Mouse (Mus musculus) spleen, postnatal 10 days (tissue): ENCODE measurements around the gene Itgb2l.

Source experiments
- DNase-seq, 2 experiments: peaks; one replicate each; pipeline ENCODE4 v3.0.0; 2021 to 2022; ENCODE audit warnings: low spot score in 2 of 2

Gene Itgb2l

DNA sequence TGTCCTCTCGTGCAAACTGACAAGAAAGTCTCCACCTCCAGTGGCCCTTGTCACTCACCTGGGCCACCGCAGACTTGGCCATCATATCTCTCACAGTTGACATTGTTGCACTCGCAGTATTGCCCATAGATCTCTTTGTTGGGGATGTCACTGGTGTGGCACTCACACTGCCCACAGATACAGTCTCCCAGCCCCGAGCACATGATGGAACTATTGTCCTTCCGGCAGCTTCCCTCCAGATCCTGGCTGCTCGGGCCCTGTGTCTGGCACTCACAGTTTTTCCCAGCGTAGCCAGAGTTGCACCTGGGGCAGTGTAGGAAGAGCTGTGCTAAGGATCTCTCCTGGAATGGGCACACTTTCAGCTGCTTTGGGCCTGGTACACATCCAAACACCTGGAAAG is 16.7 kb downstream of the Itgb2l start:
- peak in 1 of 2 experiments; percentile 7 for DNase-seq

DNA sequence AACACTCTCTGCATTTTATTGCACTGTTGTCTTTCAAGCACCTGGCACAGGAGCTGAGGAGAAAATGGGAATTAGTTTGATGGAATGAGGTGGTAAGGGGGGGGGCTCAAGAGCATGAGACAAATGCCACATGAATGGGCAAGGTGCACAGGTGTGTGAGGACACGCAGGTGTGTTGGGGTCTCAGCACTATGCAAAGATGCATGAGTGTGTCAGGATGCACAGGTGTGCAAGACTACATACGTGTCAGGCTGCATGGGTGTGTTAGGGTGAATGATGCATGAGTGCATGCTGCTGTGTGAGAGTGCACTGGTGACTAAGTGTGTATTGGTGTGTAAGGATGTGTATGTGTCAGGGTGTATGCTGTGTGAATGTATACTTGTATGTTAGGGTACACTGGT is 18.4 kb downstream of the Itgb2l start:
- peak in 1 of 2 experiments; percentile 4 for DNase-seq

DNA sequence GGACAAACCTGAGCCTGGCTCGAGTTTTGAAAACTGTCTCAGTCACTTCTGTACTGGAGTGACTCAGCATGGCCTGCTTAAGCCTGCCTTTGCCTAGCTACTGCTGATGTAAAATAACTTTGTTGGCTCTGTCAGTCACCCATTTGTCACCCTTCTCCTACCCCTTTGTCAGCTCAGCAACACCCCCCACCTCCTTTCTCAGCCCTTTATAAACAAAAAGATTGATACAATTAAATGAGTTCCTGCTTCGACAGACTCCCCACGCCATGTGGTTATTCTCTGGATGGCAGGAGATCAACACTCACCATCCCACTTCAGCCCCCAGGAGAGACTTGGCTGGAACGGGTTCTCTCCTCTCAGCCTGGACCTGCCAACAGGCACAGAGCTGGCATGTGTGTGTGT is 35.4 kb downstream of the Itgb2l start:
- no peak for DNase-seq

DNA sequence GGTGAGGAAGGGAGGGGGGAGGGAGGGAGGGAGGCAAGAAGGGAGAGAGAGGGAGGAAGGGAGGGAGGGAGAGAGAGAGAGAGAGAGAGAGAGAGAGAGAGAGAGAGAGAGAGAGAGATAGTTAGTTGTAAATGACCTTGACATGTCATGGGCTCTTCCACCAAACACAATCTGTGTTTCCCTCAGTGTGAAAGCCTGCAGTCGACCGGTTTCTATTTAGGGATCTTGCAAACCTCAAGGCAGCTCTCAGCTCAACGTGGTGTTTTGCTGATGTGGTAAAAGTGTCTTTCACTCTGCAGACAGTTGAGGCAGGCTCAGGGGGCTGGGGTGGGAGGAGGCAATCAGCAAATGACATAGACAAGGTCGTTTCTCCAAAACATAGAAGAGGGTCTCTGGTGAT is 37.1 kb downstream of the Itgb2l start:
- no peak for DNase-seq

DNA sequence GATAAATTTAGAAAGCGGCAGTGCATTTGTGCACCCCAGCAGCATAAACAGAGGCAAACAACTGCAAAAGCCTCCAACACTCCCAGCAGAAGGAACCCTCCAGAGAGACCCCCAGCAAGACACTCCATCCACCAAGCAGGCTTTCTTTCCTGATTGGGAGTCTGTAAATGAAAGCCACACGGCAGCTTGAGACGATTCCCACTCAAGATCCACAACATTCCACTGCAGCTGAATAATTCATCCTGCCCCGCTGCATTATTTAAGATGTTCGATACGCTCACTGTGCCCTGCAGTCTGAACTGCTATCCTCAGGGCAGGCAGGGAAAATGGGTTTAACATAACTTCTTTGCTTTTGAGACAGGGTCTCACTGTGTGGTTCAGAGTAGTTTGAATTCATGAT is 41.1 kb downstream of the Itgb2l start:
- no peak for DNase-seq

DNA sequence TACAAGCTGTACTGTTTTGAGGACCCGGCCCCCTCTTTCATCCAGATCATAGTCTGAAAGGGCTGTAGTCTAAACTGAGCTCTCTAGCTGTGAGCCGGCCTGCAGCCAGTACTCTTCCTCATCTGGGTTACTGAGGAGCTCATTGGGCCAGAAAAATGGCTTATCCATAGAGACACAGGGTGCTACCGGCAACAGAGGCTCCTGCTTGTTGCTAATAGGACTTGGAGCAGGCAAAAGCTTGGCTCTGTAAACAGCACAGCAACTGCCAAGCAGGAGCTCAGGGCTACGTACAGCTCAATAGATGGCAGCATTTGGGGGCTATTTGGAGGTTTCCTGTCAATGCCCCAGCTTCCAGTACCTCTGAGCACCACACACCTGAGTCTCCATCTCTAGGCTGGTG is 43.4 kb downstream of the Itgb2l start:
- DNase-seq: no peak

DNA sequence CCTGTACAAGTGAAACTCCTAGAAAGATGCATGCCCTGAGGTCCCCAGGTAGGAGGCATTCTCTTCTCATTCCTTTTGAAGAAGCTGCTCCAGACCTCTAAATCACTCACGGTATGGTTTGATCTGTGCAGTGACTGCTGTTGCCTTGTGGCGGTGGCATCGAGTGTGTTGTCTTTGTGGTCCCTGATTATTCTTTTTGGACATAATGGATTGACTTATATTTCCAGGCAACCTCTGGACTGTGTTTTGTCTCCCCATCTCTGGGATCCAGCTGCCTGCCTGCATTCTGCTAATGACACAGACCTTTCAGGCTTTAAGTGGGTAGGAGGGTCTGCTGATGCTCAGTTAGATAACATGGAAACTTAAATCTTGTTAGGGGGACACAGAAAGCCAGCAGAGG is 44.6 kb downstream of the Itgb2l start:
- no peak for DNase-seq

DNA sequence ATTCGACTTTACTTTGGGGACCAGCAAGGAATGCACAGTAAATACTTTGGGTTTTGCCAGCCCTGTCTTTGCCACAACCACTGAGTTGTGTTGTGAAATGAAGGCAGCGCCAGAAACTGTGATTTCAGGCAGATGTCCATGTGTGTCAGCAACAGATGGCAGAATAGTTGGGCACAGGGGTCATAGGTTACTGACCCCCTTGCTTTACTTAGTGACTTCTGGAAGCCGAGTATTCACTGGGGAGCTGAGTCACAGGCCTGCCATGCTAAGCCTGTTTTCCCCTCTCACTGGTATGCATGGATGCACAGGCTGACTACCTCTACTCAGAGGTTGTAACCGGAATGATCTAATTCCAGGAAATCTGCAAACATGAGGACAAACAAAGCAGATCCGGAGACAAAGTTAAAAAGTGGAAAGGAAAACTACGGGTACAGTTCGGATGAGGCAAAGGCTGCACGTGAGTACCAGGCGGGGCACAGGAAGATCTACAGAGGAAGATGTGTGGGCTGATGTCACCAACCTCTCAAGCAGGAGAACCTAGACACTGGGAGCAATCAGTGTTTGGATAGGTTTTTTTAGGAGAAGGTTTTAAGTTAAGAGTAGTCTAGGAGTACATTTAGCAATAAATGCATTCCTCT is 47.3 kb downstream of the Itgb2l start:
- DNase-seq: no peak

DNA sequence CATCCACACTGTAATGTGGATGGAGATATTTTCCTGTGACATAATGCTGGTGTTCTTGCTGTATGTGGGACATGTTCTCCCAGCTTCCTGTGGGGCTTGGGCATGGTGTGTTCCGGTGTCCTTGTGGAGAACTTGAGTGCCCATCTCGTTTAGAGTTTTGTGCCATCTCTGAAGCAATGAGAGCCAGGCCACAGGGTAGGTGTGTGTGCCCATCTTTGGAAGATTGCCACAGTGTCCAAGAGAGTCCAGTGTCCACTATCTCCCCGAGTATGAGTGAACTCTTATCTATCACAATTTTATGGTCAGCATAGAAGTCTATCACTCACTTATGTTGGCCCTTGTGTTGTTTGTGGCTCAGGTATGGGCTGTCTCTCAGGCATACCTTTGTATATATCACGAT is 47.9 kb downstream of the Itgb2l start:
- DNase-seq: no peak

DNA sequence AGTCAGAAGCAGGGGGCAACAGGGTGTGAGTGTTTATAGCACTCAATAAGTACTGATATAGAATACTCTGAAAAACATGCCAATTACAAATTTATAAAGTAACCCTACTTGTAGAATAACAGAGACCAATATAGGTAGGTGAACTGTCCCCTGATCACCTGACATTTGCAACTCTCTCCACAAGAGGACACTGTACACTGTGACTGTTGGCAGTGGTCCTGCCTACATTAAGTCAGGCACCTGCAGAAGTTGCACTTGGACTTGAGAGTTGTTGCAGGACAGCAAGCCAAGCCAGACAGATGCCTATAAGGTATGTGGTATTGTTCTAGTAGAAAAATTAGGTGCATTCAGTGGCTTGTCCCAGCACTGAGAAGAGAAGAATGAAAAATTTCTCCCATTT is 52.3 kb downstream of the Itgb2l start:
- no peak for DNase-seq

DNA sequence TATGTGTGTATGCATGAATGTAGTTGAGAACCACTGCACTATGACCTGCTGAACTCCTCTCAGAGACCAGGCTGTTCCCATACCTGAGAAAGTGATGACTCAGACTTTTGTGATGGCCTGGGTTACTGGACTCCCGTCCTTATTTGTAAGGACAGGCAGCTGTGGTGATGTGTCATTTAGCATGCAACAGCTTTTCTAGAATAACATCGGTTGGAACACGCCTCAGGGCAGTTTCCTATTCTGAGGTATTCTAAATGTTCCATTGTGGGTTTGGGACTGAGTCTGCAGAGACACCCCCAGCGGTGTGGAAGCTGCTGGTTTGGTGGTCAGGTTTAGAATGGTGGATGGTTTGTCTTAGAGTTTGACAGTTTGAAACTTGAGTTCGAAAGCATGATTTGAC is 54.9 kb downstream of the Itgb2l start:
- no peak for DNase-seq

DNA sequence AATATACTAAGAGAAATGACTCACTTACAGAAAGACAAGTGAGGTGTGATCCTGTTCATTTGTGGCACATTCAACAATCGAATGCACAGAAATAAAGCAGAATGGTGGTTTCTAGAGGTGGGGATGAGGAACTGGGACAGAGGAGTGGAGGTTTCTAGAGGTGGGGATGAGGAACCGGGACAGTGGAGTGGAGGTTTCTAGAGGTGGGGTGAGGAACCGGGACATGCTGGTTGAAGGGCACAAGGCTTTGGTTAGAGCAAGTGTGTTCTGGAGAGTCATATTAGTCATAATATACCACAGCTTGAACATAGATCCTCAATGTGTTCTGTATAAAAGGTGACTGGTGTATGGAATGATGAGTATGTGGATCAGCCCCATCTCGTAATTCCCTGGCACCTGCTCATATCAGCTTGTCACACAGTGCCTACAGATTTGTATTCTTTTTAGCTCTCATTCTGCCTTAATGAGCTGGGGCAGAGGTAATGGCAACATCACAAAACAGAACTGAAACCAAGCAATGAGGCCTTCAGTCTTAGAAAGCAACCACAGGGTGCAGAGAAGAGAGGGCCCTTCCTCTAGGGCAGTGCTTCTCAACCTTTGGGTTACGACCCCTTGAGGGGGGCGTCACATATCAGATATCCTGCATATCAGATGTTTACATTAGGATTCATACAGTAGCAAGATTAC is 55.6 kb downstream of the Itgb2l start:
- DNase-seq: no peak

DNA sequence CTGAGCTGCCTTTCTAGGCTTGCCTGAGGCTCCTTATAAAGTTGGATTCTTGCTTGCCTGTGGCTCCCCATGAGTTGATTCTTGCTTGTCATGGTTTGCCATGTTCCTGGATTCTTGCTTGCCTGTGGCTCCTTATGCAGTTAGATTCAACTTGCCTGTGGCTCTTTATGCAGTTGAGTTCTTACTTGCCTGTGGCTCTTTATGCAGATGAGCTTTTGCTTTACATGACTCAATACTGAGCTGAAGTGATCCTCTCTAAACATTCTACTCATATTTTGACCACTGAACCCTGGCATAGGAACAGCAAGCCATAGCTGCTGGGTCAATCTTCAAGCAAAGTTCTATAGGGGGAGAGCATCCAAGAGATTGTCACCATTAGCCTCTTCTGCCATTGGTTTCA is 58.7 kb downstream of the Itgb2l start:
- no peak for DNase-seq

DNA sequence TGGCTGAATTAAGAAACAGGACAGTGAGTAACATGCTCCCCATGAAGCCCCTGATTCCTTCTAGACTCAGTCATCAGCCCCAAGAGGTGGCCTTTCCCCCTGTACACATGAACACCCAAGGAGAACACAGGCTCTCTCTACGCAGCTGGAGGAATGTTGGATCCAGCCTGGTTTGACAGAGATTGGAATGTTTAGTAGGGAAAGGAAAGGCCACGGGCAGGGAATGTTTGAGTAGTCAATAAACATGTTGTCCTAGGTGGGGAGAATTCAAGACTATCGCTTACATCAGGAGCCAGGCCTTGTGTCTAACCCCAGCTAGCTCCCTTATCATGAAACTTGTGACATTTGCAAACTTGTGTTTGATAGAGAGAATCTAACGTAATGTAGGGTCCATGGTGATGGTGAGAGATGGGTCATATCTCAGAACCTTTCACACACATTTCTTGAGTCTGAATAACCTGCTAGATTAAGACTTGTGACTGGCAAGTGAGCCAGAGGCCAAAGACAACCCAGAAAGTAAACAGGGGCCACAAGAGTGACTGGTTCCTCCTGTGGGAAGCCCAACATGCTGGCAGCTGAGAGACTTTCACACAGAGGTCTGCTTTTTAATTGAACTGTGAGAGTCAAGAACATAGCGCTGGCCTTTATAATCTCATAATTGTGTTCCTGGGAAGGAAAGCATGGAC is 60.8 kb downstream of the Itgb2l start:
- no peak for DNase-seq

DNA sequence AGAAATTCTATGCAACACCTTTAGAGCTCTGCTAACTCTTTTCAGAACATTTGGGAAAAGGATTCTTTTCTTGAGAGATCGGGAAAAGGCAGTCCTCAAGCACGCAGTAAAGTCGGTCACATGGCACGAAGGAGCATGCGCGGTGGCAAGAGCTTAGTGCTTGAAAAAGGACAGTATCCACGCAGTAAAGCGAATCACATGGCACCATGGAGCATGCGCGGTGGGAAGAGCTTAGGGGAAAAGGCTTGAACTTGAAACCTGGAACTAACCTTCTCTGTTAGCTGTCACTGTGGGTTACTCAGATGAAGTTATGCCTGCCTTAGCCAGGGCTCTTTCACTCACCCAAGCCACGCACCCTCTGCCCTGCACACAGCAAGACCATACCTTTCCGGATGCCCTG is 62.0 kb downstream of the Itgb2l start:
- no peak for DNase-seq

DNA sequence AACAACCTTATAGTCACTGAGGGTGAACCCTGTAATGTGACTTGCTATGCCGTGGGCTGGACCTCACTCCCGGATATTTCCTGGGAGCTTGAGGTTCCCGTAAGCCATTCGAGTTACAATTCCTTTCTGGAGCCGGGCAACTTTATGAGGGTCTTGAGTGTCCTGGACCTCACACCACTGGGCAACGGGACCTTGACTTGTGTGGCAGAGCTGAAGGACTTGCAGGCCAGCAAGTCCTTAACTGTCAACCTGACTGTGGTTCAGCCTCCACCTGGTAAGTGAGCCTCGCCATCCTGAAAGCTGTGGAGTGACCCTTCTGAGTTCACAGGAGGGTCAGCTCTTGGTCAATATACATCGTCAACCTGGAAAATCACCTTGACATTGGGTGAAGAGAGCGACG is 65.3 kb downstream of the Itgb2l start:
- no peak for DNase-seq

DNA sequence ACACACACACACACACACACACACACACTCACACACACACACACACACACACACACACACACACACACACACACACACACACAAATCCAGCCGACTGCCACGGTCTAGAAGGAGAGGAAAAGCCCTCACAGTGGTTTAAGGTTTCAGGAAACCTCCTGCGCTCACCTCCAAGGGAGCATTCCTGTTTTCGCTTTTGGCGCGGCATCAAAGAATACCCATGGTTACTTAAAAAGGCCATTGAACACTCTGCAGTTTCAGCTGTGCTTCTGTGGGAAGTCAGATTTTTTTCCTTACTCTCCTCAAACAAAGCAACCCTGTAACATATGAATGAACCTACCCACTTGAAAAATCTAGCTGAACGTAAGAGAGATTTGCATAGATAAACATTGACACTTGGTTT is 67.1 kb downstream of the Itgb2l start:
- no peak for DNase-seq

DNA sequence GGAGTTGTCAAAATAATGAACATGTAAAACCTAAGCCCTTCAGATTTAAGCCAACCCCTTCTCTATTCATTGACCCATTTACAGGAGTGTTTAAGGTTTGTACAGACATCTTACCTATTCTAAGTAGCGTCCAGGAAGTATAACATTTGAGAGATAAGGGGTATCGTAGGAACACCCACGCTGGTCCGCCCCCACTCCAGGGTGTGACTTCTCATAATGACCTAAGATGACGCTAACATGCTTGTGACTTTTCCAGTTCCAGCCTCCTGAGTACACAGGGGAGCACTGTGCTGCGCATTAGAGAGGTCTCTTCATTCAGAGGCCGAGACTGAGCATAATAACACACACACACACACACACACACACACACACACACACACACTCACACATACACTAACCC is 67.9 kb downstream of the Itgb2l start:
- DNase-seq: no peak

DNA sequence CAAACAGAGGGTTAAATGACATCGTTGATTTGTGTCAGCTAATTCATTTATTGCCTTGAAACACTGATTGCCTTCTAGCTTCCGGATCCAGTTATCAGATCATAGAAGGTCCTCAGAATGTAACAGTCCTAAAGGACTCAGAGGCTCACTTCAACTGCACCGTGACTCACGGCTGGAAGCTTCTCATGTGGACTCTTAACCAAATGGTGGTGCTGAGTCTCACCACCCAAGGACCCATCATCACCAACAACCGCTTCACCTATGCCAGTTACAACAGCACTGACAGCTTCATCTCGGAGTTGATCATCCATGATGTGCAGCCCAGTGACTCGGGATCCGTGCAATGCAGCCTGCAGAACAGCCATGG is 70.7 kb downstream of the Itgb2l start:
- DNase-seq: no peak
